Mouse (Mus musculus) stomach, postnatal 0 days (tissue): Measurements from ENCODE around the gene Mcidas.

Experiments used
- CTCF ChIP-seq: IDR thresholded peaks from 2 replicates; pipeline ENCODE4 v1.5.1; 2016; ENCODE audit warnings: antibody characterized with exemption, low read depth, mild to moderate bottlenecking, moderate library complexity
- EP300 ChIP-seq: optimal IDR thresholded peaks from 2 replicates; pipeline ENCODE3; 2016; ENCODE audit warnings: antibody characterized with exemption

DNA sequence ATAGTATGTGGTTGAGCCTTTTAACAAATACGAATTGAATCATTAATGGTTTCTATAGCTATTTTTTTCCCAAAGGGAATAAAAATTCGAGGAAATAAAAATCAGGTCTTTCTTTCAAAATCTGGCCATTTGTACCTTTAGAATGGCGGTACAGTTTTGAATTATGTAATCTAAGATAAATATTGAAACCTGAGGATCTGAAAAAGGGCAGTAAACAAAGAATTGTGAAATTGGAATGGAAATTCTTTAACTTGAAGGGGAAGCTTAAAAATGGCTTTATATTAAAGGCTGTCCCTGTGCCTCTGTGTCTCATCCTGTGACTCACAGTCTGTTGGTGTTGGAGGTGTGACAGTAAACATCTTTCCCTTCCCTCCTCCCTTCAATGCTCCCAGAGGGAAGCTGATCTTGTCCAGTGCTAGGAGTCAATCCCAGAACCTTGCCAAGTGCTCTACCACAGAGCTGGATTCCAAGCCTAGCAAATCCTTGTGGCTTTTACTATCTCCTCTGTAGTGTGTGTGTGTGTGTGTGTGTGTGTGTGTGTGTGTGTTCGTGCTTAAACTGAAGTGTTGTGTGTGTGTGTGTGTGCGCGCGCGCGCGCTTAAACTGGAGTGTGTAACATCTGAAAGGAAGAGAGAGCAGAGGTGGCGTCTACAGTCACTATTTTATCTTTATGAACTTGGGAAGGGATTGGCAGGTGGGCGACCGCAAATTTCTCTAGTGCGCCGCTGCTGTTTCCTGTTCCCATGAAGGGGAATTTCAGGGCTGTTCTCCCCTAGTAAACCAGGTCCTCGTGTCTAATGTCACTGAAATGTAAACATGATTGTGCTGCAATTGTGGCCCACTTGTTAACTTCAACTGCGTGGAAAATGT is 29.9 kb downstream of the Mcidas start:
- TF ChIP-seq EP300 (no peak), CTCF (no peak)
